Mouse (Mus musculus): Measurements from ENCODE around the gene Stk32c.

Stk32c gene

DNA sequence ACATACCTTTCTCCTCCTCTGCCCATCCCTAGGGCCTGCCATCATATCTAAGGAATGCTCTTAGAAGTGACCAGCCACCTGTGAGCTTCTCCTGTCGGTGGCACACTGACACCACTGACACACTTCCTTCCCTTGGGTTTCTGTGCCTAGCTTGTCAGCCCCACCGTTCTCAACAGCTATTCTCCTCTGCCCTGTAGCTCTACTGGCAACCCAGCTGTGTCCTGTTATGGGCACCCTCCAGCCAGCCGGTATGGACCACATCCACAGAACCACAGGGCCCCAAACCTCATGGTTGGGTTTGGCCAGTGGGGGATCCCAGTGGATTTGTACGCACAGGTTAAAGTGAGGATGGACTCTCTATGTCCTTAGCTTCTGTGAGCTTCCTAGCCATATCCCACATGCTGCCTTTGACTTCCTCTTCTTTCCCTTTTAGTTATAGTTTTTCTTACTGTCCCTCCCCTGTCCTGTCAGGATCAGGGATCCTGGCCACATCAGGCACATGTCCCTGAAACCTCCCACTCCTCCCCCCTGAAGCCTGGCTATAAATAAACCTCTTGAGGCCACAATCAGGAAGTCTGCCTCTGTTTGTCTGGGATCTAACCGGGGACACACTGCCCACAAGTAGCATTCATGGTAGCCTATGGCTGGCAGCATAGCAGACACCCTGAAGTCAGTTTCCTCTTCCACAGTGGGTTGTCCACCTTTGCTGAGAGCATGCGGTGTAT, 15.5 kb upstream of the Stk32c start:
- no peak for DNase-seq

DNA sequence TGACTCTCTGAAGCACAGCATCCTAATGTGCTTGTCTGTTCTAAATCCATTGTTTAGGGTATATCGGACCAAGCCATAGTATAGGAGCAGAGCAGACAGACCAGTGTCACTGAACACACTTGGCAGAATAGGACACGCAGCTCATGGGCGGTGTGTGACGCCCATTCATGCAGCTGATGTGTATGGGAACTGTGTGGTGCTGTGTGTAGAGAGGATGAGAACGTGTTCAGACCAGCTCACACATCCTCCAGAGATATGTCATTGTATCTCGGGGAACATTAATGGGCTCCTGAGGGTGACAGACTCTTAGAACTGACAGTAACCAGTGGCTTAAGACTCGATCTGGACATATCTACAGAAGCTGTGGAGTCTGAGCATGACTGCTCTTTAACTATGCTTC, 13.3 kb upstream of the Stk32c start:
- DNase-seq, result no peak

GRCm38 (mm10) chr7:139224725-139225124, 11.6 kb upstream of the Stk32c start:
- DNase-seq, result no peak

DNA sequence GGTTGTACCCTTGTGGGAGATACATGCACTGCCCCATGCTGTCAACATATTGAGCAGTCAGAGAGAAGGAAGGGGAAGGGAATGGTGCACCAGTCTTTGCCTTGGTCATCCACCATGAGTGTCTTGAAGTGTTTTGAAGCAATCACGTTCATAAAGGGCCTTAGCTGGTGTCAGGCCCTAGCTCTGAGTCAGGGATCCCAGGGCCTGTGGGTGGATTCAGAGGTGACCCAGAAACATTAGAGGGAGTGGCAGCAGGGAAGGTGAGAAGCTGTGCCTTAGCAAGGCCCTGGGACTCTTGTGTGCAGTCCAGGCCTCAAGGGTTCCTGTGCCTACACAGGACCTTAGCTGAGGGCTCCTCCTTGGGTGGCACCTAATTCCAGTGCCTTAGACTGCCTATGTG, 11.0 kb upstream of the Stk32c start:
- DNase-seq, result no peak

GRCm38 (mm10) chr7:139222341-139222740, 9.2 kb upstream of the Stk32c start:
- no peak for DNase-seq

DNA sequence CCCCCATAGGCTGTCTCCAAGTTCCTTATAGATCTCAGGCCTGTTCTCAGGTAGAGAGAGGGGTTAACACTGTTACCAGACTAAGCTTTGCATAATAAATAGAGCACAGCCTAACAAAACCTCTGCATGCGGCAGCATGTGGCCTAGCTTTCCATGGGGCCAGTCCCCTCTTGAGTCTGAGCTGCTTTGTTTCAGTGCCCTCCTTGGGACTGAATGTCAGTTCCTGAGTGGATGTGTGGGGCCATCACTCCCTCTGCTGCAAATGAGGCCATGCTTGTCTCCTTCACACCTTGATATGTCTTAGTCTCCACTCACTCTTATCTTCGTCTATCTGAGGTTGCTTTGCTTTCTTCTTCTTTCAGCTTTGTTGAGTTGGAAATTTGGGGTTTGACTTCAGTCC, 8.7 kb upstream of the Stk32c start:
- no peak for DNase-seq

GRCm38 (mm10) chr7:139221072-139221471, 8.0 kb upstream of the Stk32c start:
- no peak for DNase-seq

GRCm38 (mm10) chr7:139220303-139220702, 7.2 kb upstream of the Stk32c start:
- no peak for DNase-seq

GRCm38 (mm10) chr7:139219486-139219885, 6.4 kb upstream of the Stk32c start:
- DNase-seq, result peak; percentile 40 to 48

GRCm38 (mm10) chr7:139218641-139219415, 5.7 kb upstream of the Stk32c start:
- DNase-seq, result peak; percentile 63 to 70

DNA sequence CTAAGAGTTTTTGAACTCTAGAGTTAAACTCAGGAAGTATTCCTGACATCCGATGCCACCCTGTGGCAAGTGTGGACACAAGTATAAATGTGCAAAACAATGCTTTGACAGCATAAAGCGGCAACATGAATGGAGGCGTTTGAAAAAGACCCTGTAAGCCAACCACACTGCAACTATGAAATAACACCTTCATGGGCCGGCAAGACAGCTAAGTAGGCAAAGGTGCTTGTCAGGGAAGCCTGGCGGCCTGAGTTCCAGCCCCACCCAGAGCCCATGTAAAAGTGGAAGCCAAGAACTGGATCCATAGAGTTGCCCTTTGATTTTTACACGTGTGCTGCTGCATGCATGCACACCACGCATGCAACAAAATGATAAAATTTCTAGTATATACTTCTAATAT, 3.9 kb upstream of the Stk32c start:
- DNase-seq, result no peak

DNA sequence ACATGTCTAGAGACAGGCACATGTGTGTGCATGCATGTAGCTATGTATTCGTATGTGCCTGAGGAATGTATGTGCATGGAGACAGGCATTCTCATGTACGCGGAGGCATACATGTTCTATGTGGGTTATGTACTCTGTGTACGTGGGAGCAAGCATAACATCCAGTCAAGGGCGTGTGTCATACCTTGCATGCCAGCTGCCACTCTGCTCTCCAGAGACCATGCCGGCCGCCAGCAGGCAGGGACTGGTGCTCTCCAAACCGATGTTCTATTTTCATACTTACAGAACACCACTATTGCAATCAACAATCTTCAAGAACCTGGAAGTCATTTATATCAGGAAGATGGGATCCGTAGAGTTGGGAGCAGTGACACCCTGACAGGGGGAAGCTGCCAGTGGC, 3.4 kb upstream of the Stk32c start:
- DNase-seq, result no peak

- DNase-seq, result no peak
These were observed 2.8 kb upstream of the Stk32c start for GRCm38 (mm10) chr7:139215946-139216345.

GRCm38 (mm10) chr7:139215516-139215915, 2.4 kb upstream of the Stk32c start:
- DNase-seq, result no peak

GRCm38 (mm10) chr7:139214596-139215340, 1.7 kb upstream of the Stk32c start:
- no peak for DNase-seq

- DNase-seq, result no peak
These were observed 1.1 kb upstream of the Stk32c start for GRCm38 (mm10) chr7:139214160-139214559.

DNA sequence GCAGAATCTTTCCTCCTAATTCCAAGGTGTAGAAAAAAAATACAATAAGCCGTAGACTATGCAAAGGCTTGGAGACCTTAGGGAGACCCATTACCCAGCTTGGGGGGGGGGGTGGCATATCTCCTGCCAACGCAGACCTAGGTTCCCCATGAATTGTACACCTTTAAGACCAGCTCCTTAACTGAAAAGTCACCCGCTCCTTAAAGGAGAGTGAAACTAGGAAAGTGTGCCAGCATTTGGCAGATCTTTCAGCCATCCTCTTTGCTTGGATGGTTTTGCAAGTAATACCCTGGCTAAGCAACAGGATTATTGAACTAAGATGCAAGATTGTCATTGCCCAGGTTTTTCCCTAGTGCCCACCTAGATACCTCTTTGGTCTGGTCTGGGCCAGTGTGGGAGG, 644 bp upstream of the Stk32c start:
- DNase-seq, result peak; percentile 39 to 52

DNA sequence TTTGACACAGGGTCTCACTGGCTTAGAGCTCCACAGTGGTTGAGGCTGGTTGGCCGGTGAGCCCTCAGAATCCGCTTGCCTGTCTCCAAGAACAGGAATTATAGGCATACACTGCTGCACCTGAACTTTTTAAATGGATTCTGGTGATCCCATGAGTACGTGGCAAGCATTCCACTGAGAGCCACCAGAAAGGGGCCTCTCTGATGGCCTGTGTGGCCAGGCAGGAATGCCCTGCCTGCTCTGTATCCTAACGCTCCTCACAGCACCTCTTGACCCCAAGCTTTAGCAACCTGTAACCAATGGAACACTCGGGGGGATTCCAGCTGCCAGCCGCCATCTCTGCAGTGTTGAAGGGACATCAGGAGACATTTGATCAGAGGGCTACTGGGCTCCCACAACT, 1.3 kb downstream of the Stk32c start:
- no peak for DNase-seq

GRCm38 (mm10) chr7:139208773-139209095, 4.4 kb downstream of the Stk32c start:
- DNase-seq, result no peak

DNA sequence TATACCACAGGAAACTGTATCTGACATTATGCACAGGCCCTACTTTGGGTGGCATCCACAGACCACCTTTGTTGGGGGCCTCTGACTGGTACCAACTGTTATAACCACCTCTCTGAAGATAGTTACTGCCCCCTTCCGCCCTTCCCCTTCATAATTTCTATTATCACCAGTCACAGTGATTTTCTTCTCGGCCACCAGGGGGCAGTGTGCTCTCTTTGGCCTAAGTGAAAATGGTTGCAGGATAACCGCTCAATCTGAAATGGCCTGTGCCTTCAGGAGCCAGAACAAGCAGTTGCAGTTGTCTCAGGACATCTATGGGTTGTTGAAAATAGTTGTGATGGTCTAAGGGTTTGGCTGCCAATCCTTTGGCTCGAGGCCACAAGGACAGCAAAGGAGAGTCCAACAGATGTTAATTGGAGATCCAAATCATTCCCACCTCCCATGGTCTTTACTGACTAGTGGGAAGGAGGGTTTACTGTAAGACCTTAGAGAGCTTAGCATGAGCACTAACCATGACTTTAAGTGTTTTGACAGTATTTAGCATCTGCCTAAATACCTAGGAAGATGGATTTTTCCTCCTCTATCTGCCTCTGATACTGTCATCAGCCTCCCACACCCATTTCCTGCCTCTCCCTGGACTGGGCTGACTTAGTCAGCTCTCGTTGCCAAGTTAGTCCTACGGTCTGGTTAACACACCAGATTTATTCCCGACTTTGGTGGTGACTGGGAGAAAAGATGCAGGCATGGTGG, 4.9 kb downstream of the Stk32c start:
- DNase-seq, result peak; percentile 73 to 78

DNA sequence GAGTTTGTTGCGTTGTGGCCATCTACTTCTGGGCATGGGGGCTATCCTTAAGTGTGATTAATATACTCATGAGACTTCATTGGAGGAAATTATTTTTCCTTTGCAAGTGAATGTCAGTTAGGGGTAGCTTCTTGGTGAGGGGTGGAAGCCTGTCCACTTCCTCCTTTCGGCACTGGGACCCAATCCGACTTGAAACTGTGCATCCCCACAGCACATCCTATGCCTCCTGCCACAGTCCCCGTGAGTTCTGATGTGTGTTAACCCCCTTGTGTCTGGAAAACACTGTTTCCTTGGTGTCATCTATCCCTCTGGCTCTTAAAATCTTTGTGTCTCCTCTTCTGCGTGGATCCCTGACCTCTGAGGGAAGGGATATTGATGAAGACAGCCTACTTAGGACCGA, 11.9 kb downstream of the Stk32c start:
- no peak for DNase-seq

DNA sequence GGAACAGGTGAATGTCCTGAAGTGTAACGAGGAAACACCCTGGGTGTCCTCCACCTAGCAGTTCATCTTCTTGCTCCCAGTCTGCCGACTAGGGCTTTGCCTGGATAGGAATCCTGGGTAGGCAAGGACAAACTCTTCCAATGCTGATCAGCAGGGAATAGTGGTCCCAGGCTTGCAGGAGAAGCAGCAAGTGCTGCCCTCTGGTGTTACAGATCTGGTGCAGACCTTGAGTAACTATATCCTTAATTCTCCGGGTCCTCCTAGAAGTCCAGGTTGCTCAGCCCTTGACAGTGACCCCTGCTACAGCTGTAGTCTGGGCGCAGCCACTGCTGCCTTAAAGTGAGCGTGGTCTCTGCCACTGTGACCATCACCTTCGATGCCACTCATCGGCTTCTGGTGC, 13.0 kb downstream of the Stk32c start:
- DNase-seq, result peak; percentile 87 to 90

DNA sequence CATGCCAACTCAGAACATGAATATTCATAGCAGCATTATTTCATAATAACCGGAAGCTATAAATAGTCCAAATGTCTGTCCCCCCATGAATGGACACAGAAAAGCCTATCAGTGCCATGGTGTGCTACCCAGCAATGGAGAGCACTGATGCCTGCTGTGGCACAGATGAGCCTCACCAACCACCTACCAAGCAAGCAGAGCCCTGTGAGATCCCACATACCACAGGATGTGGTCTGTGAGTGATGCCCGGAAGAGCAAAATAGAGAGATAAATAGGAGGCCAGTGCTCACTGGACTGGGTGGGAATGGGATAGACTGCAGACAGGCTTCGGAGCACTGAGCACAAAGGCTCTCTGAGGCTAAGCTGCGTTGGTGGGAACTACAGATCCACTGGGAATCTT, 16.1 kb downstream of the Stk32c start:
- no peak for DNase-seq
